Mouse (Mus musculus) embryonic fibroblast, embryonic 13.5 days (primary cell): ENCODE data around the gene Kmt2c. TPM values are rescaled to one million over a fixed set of nuclear protein-coding genes. Genes with fewer than 3 reads are reported as not detected.

Source experiments
- H3K27ac ChIP-seq: 2 replicates; pipeline ENCODE4 v1.5.1; 2012; ENCODE audit warnings: low read length, control low read depth, inconsistent platforms; ENCODE audit not compliant: insufficient read depth
- H3K4me1 ChIP-seq: 2 replicates; pipeline ENCODE4 v1.6.1; 2011; ENCODE audit warnings: low read length; ENCODE audit not compliant: control insufficient read depth, insufficient read depth
- H3K4me3 ChIP-seq: 2 replicates; pipeline ENCODE4 v1.5.1; 2011; ENCODE audit warnings: mild to moderate bottlenecking, control low read depth, low read length; ENCODE audit not compliant: insufficient read depth
- CTCF ChIP-seq: IDR thresholded peaks from 2 replicates; pipeline ENCODE4 v1.5.1; 2011; ENCODE audit warnings: mild to moderate bottlenecking, control low read depth, low read length, moderate library complexity, borderline replicate concordance; ENCODE audit not compliant: insufficient read depth
- POLR2A ChIP-seq: IDR thresholded peaks from 2 replicates; pipeline ENCODE4 v1.6.1; 2011; ENCODE audit warnings: low read depth, mild to moderate bottlenecking, control low read depth, low read length, moderate library complexity
- polyA plus RNA-seq: library from polyadenylated mRNA; stranded (reverse); fragments of >200 nt; gene quantifications from 2 replicates; pipeline ENCODE4 v1.2.4, GENCODE M21; 2011; ENCODE audit warnings: low read depth; ENCODE audit not compliant: missing spikeins, insufficient read length

The Kmt2c gene
- polyA plus RNA-seq, 1 experiment: 28.6 TPM

DNA sequence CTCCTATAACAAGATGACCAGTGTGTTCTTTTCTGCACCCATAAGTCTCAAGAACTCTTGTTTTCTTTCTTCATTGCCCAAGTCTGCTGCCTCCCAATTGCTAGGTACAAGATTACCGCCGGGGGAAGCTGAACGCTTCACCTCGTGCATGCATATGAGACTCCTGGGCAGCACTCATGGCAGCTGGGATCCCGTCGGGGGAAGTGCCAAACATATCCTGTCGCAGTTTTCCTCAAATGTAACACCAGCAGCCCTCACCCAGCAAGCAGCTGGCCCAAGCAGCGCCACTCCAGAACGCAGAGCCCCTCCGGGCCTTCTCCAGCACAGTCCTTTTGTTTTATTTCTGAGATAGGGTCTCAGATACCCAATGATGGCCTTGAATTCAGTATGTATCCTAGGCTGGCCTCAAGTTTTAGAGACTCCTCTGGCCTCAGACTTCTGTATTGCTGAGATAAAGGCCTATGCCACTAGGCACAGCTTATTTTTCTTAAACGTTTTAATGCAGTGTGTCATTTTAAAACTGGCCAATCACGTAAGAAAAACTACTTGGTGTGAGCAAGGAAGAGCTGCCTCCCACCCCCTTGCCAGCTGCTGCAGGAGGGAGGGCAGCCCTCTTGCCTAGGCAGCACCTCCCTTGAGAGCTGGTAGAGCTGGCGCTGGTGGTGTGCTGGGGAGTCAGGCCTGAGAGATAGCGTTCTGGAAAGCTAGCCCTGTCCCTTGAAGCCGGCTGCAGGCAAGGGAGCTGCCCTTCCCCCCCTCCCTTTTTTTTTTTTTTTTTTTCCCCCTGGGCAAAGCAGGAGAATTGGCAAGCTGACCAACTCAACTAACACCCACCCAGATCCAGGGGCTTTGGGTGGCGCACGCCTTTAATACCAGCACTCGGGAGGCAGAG lies 33.9 kb upstream of the Kmt2c start:
- Histone ChIP-seq H3K27ac (no peak overlapping the region), H3K4me3 (no peak overlapping the region), H3K4me1 (no peaks in the 10 kb centered on the region)
- no peak for TF ChIP-seq POLR2A
- no peak for TF ChIP-seq CTCF

DNA sequence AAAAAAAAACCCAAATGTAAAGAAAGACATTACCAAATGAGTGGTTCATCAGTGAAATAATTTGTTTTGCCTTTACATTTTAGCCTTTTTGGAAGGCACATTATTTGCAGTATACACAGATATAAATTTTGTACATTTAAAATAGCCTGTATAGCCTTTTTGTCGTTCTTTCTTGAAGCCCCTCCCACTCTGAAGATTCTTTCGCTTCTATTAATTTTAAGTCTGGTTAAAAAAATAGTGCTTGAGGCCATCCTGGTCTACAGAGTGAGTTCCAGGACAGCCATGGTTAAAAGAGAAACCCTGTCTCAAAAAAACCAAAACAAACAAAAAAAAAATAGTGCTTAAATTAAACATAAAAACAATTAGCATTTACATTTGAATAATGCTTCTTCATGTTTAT lies 32.0 kb upstream of the Kmt2c start:
- H3K27ac ChIP-seq: no peak overlapping the region
- no peaks in the 10 kb centered on the region for H3K4me1 ChIP-seq
- no peak overlapping the region for H3K4me3 ChIP-seq
- no peak for TF ChIP-seq POLR2A
- TF ChIP-seq CTCF: no peak

DNA sequence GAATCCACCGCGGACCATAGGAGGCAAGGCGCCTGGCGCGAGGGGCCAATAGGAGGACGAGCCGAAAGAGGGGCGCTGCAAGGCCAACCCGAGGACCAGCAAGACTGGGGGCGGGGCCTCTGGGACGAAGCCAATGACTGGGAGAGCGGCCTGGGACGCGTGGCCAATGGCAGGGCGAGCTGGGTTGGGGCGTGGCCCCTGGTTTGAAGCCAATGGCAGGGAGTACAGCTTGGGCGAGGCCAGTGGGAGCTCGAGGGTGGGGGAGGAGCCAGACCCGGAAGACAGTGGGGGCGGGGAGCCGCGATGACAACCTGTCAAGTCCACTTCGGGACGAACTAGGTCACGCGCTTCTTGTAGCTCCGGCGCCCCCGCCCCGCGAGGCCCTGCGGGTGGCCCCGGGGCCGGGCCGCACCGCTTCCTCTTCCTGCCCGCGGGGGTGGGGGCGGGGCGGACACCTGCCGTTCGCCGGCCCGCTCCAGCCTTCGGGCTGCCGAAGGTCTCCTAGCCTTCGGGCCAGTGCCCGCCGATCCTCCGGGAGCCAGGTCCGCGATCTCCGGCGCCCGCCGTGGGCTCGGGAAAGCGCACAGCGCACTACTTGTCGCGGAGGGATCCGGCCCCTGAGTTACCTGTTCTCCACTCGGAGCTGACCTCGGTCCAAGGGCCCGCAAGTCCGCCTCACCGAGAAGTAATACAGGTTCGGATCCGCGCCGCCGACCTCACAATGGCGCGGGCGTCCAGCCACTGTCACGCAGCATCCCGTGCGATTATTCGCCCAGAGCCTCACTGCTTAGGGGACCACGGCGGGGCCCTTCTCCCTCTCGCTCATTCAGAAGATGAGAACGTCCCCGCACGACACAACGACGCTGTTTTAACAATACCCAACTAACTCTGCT lies 31.2 kb upstream of the Kmt2c start:
- peak overlapping the region; percentile 77 for H3K27ac ChIP-seq
- peak overlapping the region; percentile 63 for H3K4me3 ChIP-seq
- no peaks in the 10 kb centered on the region for H3K4me1 ChIP-seq
- TF ChIP-seq CTCF (no peak), POLR2A (peak; percentile 75)

DNA sequence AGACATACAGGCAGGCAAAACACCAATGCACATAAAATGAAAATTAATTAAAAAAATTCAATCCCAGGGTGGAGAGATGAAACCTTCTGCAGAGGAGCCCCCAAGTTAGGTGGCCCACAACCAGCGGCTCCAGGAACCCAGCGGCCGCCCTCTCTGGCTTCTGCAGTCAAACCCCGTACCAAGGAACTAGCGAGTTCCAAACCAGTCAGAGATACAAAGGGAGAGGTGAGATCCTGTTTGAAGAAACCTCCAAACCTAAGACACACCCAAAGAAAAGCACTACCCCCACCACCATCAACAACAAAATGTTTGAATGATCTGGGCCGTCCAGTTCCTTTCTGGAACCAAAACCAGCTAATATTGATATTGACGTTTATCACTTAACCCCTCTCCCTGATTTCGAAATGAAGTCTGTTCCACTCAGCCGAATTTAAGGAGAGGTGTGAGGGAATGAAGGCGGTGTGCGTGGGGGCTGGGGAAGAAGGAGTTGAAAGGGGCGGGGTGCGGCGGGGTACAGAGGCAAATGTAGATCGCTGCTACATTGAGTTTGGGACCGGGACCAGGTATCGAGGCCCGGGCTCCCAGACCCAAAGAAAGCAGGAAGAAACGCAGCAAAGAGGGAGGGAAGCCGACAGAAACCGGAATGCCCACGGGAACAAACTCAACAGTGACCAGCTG lies 30.4 kb upstream of the Kmt2c start:
- peak overlapping the region; percentile 63 for H3K4me3 ChIP-seq
- H3K27ac ChIP-seq: peak overlapping the region; percentile 25; the same call in 1 of the 2 replicates
- no peak for TF ChIP-seq CTCF
- TF ChIP-seq POLR2A: peak; percentile 81
- H3K4me1 ChIP-seq: no peaks in the 10 kb centered on the region

DNA sequence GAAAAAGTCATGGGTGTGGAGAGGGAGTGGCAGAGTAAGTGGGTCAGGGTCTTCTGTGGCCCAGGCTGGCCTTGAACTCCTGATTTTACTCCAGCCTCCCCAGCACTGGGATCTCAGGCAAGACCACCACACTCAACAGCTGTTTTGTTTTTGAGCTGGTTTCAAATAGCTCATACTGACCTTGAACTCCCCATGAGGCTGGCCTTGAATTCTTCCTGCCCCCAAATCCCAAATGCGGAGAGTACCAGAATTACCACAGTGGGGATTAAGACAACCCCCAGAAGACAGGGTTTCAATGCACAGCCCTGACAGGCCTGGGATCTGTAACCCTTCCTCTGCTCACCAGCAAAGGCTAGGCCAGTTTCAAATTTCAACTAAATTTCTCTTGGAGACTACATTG lies 29.4 kb upstream of the Kmt2c start:
- no peak for TF ChIP-seq CTCF
- TF ChIP-seq POLR2A: no peak
- Histone ChIP-seq H3K4me3 (no peak overlapping the region), H3K4me1 (no peaks in the 10 kb centered on the region), H3K27ac (no peak overlapping the region)

DNA sequence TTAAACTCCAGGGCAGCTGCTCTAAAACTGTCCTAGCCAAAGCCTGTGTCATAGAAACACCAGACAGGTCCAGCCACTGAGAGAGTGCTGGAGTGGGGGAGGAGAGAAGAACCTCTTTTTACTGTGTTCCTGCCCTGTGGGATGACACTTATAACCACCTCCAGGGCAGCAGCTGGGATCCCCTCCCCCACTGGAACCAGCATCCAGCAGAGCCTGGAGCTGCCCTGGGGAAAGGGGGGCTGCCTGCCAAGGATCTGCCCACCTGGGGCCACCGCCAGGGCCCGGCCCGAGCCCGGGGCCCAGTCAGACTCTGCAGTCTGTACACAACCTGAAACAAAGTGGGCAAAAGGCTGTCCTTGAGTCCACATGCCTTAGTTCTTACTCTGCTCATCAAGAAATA lies 28.3 kb upstream of the Kmt2c start:
- H3K4me3 ChIP-seq: no peak overlapping the region
- H3K27ac ChIP-seq: no peak overlapping the region
- no peak for TF ChIP-seq POLR2A
- TF ChIP-seq CTCF: no peak
- no peaks in the 10 kb centered on the region for H3K4me1 ChIP-seq

DNA sequence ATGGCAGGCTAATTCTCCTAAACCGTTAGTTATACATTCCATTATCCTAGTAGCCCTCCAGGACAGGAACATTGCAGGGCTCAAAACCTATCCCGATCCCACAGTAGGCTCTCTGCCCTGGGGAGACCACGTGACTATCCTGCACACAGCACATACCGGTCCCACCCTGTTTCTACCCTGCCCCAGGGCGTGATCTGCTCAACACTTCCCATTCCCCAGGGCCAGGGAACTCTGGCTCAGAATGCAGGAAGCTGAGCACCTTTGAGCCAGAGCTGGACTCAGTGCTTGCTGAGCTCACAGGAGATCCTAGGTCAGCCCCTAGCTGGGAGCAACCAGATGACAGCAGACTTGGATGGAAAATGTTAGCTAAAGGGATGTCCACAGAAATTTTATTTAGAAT lies 27.5 kb upstream of the Kmt2c start:
- Histone ChIP-seq H3K4me1 (no peaks in the 10 kb centered on the region), H3K4me3 (no peak overlapping the region), H3K27ac (no peak overlapping the region)
- TF ChIP-seq CTCF (no peak), POLR2A (no peak)

DNA sequence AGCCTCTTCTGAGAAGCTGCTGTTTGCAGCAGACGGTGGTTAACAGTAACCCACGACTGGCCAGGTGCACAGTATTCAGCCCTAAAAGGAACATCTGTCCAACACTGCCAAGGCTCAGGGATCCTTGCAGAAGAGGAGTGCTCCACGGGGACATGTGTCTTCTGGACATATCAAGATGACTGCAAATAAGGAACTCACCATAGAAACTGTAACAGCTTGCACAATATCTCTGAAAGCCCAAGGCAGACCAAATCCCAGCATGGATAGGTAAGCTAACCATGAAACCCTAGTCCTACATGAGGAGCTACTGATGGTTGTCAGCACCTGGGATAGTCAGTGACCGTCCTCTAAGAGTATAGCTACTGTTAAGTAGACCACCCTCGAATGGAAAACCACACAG lies 22.9 kb upstream of the Kmt2c start:
- TF ChIP-seq POLR2A (no peak), CTCF (no peak)
- no peak overlapping the region for H3K4me3 ChIP-seq

DNA sequence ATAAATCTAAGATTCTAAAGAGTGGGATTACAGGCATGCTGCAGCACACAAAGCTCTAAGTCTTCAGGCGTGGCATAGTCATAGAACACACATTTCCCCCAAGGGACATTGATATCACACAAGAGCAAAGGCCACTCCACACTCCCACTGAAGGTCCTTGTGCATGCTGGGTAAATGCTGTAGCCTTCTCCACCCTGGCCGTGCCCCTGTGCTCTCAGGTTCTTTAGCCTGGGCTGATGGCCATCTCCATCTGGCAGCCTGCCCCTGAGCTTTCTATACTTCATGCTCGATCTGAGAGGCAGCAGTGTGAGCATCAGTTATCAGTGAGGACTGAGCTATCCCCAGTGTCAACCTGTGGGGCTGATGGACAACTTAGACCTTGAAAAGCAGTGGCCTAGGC lies 21.2 kb upstream of the Kmt2c start:
- H3K4me3 ChIP-seq: no peak overlapping the region
- H3K4me1 ChIP-seq: no peaks in the 10 kb centered on the region
- no peak for TF ChIP-seq CTCF
- TF ChIP-seq POLR2A: no peak
- H3K27ac ChIP-seq: no peak overlapping the region

More for the DNA sequence above, 22.9 kb upstream of the Kmt2c start:
- no peaks in the 10 kb centered on the region for H3K4me1 ChIP-seq
- no peak overlapping the region for H3K27ac ChIP-seq

DNA sequence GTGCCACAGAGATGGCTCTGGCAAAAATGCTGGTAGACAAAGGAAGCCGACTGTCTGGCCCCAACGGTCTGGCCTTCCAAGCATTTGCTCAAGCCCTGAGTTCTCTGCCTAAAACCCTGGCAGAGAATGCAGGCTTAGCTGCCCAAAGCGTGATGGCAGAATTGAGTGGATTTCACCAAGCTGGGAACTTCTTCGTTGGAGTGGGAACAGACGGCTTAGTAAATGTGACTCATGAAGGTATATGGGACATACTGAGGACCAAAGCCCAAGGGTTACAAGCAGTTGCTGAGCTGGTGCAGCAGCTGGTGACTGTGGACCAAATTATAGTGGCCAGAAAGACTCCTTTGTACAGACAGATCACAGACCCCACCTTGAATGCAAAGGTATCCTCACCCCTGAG lies 19.0 kb upstream of the Kmt2c start:
- TF ChIP-seq POLR2A (no peak), CTCF (no peak)
- Histone ChIP-seq H3K27ac (no peak overlapping the region), H3K4me1 (no peaks in the 10 kb centered on the region), H3K4me3 (no peak overlapping the region)
